Mouse (Mus musculus): ENCODE measurements at regions not wholly inside any gene's neighbourhood (a gene's known extent, or its start where the extent isn't known, plus 50 kb on each side); places are given as distances from the start of the nearest gene placed in this dataset.

GRCm38 (mm10) chr3:143188931-143189330, 307.1 kb upstream of the Pkn2 start:
- Histone ChIP-seq H3K27me3 (ENCODE audit: control insufficient read depth, insufficient read depth, low read length) (no peaks in the 10 kb centered on the region), H3K27ac (ENCODE audit: control insufficient read depth, insufficient read depth, low read length) (no peak overlapping the region), H3K36me3 (ENCODE audit: control insufficient read depth, insufficient read depth, low read length) (no peaks in the 10 kb centered on the region), H3K4me3 (ENCODE audit: control insufficient read depth, insufficient read depth, low read length) (no peak overlapping the region), H3K4me1 (replicated peaks; ENCODE audit: control insufficient read depth, insufficient read depth, low read length) (no peaks in the 10 kb centered on the region)
- 87% methylated on average over 7 of the region's 7 CpGs for WGBS
- TF ChIP-seq CTCF (IDR thresholded peaks at IDR 0.05; ENCODE audit: borderline replicate concordance, control insufficient read depth, extremely low read depth, insufficient read depth, low read length, poor library complexity) (no peak), POLR2A (IDR thresholded peaks at IDR 0.05; ENCODE audit: control insufficient read depth, extremely low read depth, insufficient read depth, low read length, poor library complexity) (no peak)
- DNase-seq = no peak

GRCm38 (mm10) chr3:143173971-143174370, 292.2 kb upstream of the Pkn2 start:
- Histone ChIP-seq H3K36me3 (ENCODE audit: control insufficient read depth, insufficient read depth, low read length) (no peaks in the 10 kb centered on the region), H3K27me3 (ENCODE audit: control insufficient read depth, insufficient read depth, low read length) (no peaks in the 10 kb centered on the region), H3K4me1 (replicated peaks; ENCODE audit: control insufficient read depth, insufficient read depth, low read length) (no peaks in the 10 kb centered on the region), H3K27ac (ENCODE audit: control insufficient read depth, insufficient read depth, low read length) (no peak overlapping the region), H3K4me3 (ENCODE audit: control insufficient read depth, insufficient read depth, low read length) (no peak overlapping the region)
- 77% methylated on average over 4 of the region's 4 CpGs for WGBS
- DNase-seq = no peak
- TF ChIP-seq CTCF (IDR thresholded peaks at IDR 0.05; ENCODE audit: borderline replicate concordance, control insufficient read depth, extremely low read depth, insufficient read depth, low read length, poor library complexity) = no peak
- no peak for TF ChIP-seq POLR2A (IDR thresholded peaks at IDR 0.05; ENCODE audit: control insufficient read depth, extremely low read depth, insufficient read depth, low read length, poor library complexity)

- WGBS = 94% methylated on average over 1 of the region's 1 CpGs
- H3K36me3 ChIP-seq (ENCODE audit: control insufficient read depth, insufficient read depth, low read length) = no peaks in the 10 kb centered on the region
Observed at GRCm38 (mm10) chr3:143162444-143162843, 280.6 kb upstream of the Pkn2 start.

GRCm38 (mm10) chr3:143161993-143162392, 280.2 kb upstream of the Pkn2 start:
- Histone ChIP-seq H3K36me3 (ENCODE audit: control insufficient read depth, insufficient read depth, low read length) (no peaks in the 10 kb centered on the region), H3K4me1 (replicated peaks; ENCODE audit: control insufficient read depth, insufficient read depth, low read length) (no peaks in the 10 kb centered on the region), H3K27me3 (ENCODE audit: control insufficient read depth, insufficient read depth, low read length) (no peaks in the 10 kb centered on the region), H3K27ac (ENCODE audit: control insufficient read depth, insufficient read depth, low read length) (no peak overlapping the region), H3K4me3 (ENCODE audit: control insufficient read depth, insufficient read depth, low read length) (no peak overlapping the region)
- no peak for TF ChIP-seq POLR2A (IDR thresholded peaks at IDR 0.05; ENCODE audit: control insufficient read depth, extremely low read depth, insufficient read depth, low read length, poor library complexity)
- TF ChIP-seq CTCF (IDR thresholded peaks at IDR 0.05; ENCODE audit: borderline replicate concordance, control insufficient read depth, extremely low read depth, insufficient read depth, low read length, poor library complexity) = no peak
- 94% methylated on average over 6 of the region's 6 CpGs for WGBS
- DNase-seq = no peak

More at GRCm38 (mm10) chr3:143162444-143162843, 280.6 kb upstream of the Pkn2 start:
- Histone ChIP-seq H3K27ac (ENCODE audit: control insufficient read depth, insufficient read depth, low read length) (no peak overlapping the region), H3K4me3 (ENCODE audit: control insufficient read depth, insufficient read depth, low read length) (no peak overlapping the region), H3K27me3 (ENCODE audit: control insufficient read depth, insufficient read depth, low read length) (no peaks in the 10 kb centered on the region), H3K4me1 (replicated peaks; ENCODE audit: control insufficient read depth, insufficient read depth, low read length) (no peaks in the 10 kb centered on the region)
- TF ChIP-seq CTCF (IDR thresholded peaks at IDR 0.05; ENCODE audit: borderline replicate concordance, control insufficient read depth, extremely low read depth, insufficient read depth, low read length, poor library complexity) = no peak
- TF ChIP-seq POLR2A (IDR thresholded peaks at IDR 0.05; ENCODE audit: control insufficient read depth, extremely low read depth, insufficient read depth, low read length, poor library complexity) = no peak
- no peak for DNase-seq

GRCm38 (mm10) chr3:143158568-143158967, 276.8 kb upstream of the Pkn2 start:
- TF ChIP-seq CTCF (IDR thresholded peaks at IDR 0.05; ENCODE audit: borderline replicate concordance, control insufficient read depth, extremely low read depth, insufficient read depth, low read length, poor library complexity) = no peak
- TF ChIP-seq POLR2A (IDR thresholded peaks at IDR 0.05; ENCODE audit: control insufficient read depth, extremely low read depth, insufficient read depth, low read length, poor library complexity) = no peak
- no peaks in the 10 kb centered on the region for H3K27me3 ChIP-seq (ENCODE audit: control insufficient read depth, insufficient read depth, low read length)
- no peaks in the 10 kb centered on the region for H3K4me1 ChIP-seq (replicated peaks; ENCODE audit: control insufficient read depth, insufficient read depth, low read length)
- DNase-seq = no peak
- no peak overlapping the region for H3K27ac ChIP-seq (ENCODE audit: control insufficient read depth, insufficient read depth, low read length)
- WGBS = 83% methylated on average over 5 of the region's 5 CpGs
- no peak overlapping the region for H3K4me3 ChIP-seq (ENCODE audit: control insufficient read depth, insufficient read depth, low read length)
- H3K36me3 ChIP-seq (ENCODE audit: control insufficient read depth, insufficient read depth, low read length) = no peaks in the 10 kb centered on the region

GRCm38 (mm10) chr3:143156733-143157524, 275.1 kb upstream of the Pkn2 start:
- DNase-seq = no peak
- H3K27me3 ChIP-seq (ENCODE audit: control insufficient read depth, insufficient read depth, low read length) = no peaks in the 10 kb centered on the region
- no peak overlapping the region for H3K4me3 ChIP-seq (ENCODE audit: control insufficient read depth, insufficient read depth, low read length)
- TF ChIP-seq POLR2A (IDR thresholded peaks at IDR 0.05; ENCODE audit: control insufficient read depth, extremely low read depth, insufficient read depth, low read length, poor library complexity) = no peak
- TF ChIP-seq CTCF (IDR thresholded peaks at IDR 0.05; ENCODE audit: borderline replicate concordance, control insufficient read depth, extremely low read depth, insufficient read depth, low read length, poor library complexity) = no peak
- H3K27ac ChIP-seq (ENCODE audit: control insufficient read depth, insufficient read depth, low read length) = no peak overlapping the region
- no peaks in the 10 kb centered on the region for H3K4me1 ChIP-seq (replicated peaks; ENCODE audit: control insufficient read depth, insufficient read depth, low read length)
- no peaks in the 10 kb centered on the region for H3K36me3 ChIP-seq (ENCODE audit: control insufficient read depth, insufficient read depth, low read length)

Measured in thymus, adult 2 months (tissue).